Mouse (Mus musculus) embryonic facial prominence, embryonic 13.5 days (tissue): ENCODE results near the gene Usp35. TPM values are rescaled to one million over a fixed set of nuclear protein-coding genes. Genes with fewer than 3 reads are reported as not detected.

Source experiments
- ATAC-seq: fragments of 200-750 bp; cut with Nextera tagmentation; 2 replicates; pipeline ENCODE4 v1.8.0; 2017; ENCODE audit warnings: low read depth; ENCODE audit not compliant: insufficient number of reproducible peaks, insufficient read depth, low FRiP score, low TSS enrichment
- H3K27ac ChIP-seq: fragments of 300-500 bp; sonication (generic); 2 replicates; pipeline ENCODE4 v1.5.1; 2015; ENCODE audit warnings: moderate library complexity, mild to moderate bottlenecking, inconsistent platforms
- H3K27me3 ChIP-seq: fragments of 300-500 bp; sonication (generic); 2 replicates; pipeline ENCODE4 v1.6.1; 2015; ENCODE audit warnings: mild to moderate bottlenecking, inconsistent platforms
- H3K36me3 ChIP-seq: fragments of 300-500 bp; sonication (generic); 2 replicates; pipeline ENCODE4 v1.6.1; 2015; ENCODE audit warnings: mild to moderate bottlenecking, inconsistent platforms
- H3K4me1 ChIP-seq: fragments of 300-500 bp; sonication (generic); 2 replicates; pipeline ENCODE4 v1.6.1; 2015; ENCODE audit warnings: inconsistent platforms
- H3K4me2 ChIP-seq: fragments of 300-500 bp; sonication (generic); 2 replicates; pipeline ENCODE4 v1.6.1; 2015; ENCODE audit warnings: moderate library complexity, mild to moderate bottlenecking, inconsistent platforms
- H3K4me3 ChIP-seq: fragments of 300-500 bp; sonication (generic); 2 replicates; pipeline ENCODE4 v1.5.1; 2015; ENCODE audit warnings: mild to moderate bottlenecking, inconsistent platforms
- H3K9ac ChIP-seq: fragments of 300-500 bp; sonication (generic); 2 replicates; pipeline ENCODE4 v1.6.1; 2015; ENCODE audit warnings: mild to moderate bottlenecking, inconsistent platforms
- H3K9me3 ChIP-seq: fragments of 300-500 bp; sonication (generic); 2 replicates; pipeline ENCODE4 v1.6.1; 2016; ENCODE audit warnings: inconsistent platforms
- WGBS: fragments of 180-500 bp; shearing (Covaris S2); methylation state at CpG from one replicate; pipeline ENCODE4 v1.1.7; 2015; ENCODE audit warnings: mixed read lengths; 5-methylcytosine and 5-hydroxymethylcytosine counted together
- polyA plus RNA-seq: library from polyadenylated mRNA; unstranded; fragments of >200 nt; fragmentation: Nextera tagmentation; extraction: Ambion mirVana; gene quantifications from 2 replicates; pipeline ENCODE4 v1.2.1, GENCODE M21; 2015

Usp35 gene
- polyA plus RNA-seq, 1 experiment from 2014 or later, result 2.3 TPM

DNA sequence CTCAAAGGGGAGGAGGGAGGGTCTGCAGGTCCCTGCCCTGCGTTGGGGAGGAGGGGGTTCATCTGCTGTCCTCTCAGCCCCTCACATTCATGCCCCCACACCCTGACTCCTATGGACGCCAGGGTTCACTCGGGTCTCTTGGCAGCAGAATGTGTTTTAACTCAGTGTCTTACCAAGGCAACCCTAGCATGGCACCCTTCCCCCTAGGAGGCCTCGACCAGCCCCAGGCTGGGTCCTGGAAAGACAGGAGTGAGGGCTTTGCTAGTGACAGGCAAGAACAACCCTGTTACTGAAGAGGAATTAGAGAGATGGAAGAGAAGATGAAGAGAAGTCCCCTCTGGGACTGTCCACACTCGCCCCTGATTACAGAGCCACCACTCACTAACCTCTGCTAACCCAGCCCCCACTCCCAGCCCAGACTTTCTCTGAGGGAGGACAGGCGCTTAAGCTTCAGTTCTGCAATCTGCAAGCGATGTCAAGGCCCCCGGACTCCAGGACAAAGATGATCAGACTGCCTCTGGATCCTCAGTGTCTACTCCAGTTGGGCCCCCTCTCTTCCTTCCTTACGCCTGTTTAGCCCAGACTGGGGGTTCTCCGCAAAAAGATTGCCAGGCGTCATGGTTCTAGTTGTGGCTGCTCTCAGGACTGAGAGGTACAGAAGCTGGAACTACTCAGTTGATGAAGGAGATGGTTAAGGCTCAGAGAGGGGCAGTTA lies 732 bp downstream of the Usp35 start:
- Histone ChIP-seq H3K27ac (no peak overlapping the region), H3K9ac (peak overlapping the region; percentile 78), H3K4me1 (peaks cover 28% of the 10 kb centered on the region), H3K4me3 (peak overlapping the region; percentile 78), H3K4me2 (peak overlapping the region; percentile 82), H3K36me3 (no peaks in the 10 kb centered on the region), H3K27me3 (peaks cover 15% of the 10 kb centered on the region), H3K9me3 (no peaks in the 10 kb centered on the region)
- ATAC-seq, result no peak
- 58% methylated on average over 11 of the region's 11 CpGs for WGBS

- Histone ChIP-seq H3K9me3 (no peaks in the 10 kb centered on the region), H3K9ac (no peak overlapping the region), H3K27me3 (peaks cover 30% of the 10 kb centered on the region), H3K36me3 (no peaks in the 10 kb centered on the region; the same call in 1 of the 2 replicates), H3K4me2 (no peak overlapping the region), H3K4me1 (peaks cover 36% of the 10 kb centered on the region), H3K4me3 (no peak overlapping the region), H3K27ac (no peak overlapping the region)
- no peak for ATAC-seq
- 85% methylated on average over 3 of the region's 3 CpGs for WGBS
Observed at GRCm38 (mm10) chr7:97329676-97330075, 2.1 kb downstream of the Usp35 start.

- Histone ChIP-seq H3K4me2 (no peak overlapping the region), H3K9me3 (no peaks in the 10 kb centered on the region), H3K27ac (no peak overlapping the region), H3K4me3 (no peak overlapping the region), H3K27me3 (peaks cover 36% of the 10 kb centered on the region), H3K36me3 (no peaks in the 10 kb centered on the region; the same call in 1 of the 2 replicates), H3K4me1 (peaks cover 36% of the 10 kb centered on the region), H3K9ac (no peak overlapping the region)
- no peak for ATAC-seq
- WGBS, result 60% methylated on average over 13 of the region's 13 CpGs
Observed at GRCm38 (mm10) chr7:97328891-97329588, 2.8 kb downstream of the Usp35 start.

DNA sequence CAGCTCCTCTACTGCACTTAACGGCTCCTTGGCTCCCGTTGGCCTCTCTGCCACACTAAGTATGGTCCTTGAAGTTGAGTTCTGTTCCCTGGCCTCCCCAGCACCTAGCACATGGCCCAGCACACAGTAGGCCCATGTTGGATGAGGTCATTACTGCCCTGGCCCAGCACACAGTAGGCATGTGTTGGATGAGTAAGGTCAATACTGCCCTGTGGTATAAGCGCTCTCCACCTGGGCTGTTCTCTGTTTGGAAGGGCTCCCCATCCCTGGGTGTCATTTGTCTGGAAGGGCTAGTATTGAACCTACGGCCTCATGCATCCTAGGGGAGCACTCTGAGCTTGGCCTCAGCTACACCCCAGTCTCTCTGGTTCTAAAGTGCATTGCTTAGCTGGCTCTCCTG lies 4.4 kb downstream of the Usp35 start:
- no peak for ATAC-seq
- peaks cover under 1% of the 10 kb centered on the region; the same call in 1 of the 2 replicates for H3K36me3 ChIP-seq
- no peak overlapping the region for H3K9ac ChIP-seq
- peaks cover 29% of the 10 kb centered on the region for H3K4me1 ChIP-seq
- no peaks in the 10 kb centered on the region for H3K9me3 ChIP-seq
- 86% methylated on average over 4 of the region's 4 CpGs for WGBS
- peaks cover 43% of the 10 kb centered on the region for H3K27me3 ChIP-seq
- no peak overlapping the region for H3K4me3 ChIP-seq
- no peak overlapping the region for H3K4me2 ChIP-seq
- no peak overlapping the region for H3K27ac ChIP-seq

DNA sequence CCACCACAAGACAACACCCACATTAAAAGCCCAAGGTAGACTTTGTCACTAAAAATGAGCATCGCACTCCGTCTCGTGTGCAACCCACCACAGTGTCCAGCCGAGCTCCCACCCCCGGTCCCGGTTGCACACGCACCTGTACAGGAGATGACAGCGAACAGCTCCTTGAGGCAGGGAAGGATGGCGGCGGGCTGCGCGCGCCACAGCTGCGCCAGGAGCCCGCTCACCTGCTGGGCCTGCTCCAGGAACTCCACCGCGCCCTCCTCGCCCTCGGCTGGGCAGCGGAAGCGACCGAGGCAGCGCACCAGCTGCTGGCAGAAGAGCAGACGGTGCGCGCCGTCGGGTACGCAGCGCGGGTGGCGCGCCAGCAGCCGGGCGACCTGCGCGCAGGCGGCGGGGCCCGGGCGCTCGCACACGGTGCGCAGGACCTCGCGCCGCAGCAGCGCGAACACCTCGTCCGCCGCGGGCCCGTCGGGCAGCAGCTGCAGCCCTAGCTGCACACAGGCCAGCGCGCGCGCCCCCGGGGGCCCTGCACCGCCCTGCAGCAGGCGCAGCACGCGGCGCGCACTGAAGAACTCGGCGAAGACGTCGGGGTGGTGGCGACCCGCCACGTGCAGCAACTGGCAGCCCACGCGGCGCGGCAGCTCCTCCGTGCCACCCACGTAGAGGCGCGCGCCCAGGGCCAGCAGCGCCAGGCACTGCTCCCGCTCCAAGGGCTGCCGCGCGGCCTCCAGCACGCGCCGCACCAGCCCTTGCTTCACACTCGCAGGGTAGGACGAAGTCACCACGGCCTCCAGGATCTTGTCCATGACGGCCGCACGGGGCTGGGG lies 6.4 kb downstream of the Usp35 start:
- H3K9me3 ChIP-seq, result no peaks in the 10 kb centered on the region
- WGBS, result 16% methylated on average over 62 of the region's 96 CpGs
- no peak for ATAC-seq
- peak overlapping the region; percentile 66 for H3K4me2 ChIP-seq
- no peak overlapping the region for H3K27ac ChIP-seq
- peaks cover 17% of the 10 kb centered on the region for H3K4me1 ChIP-seq
- peak overlapping the region; percentile 41 for H3K4me3 ChIP-seq
- H3K27me3 ChIP-seq, result peaks cover 43% of the 10 kb centered on the region
- H3K9ac ChIP-seq, result peak overlapping the region; percentile 59
- H3K36me3 ChIP-seq, result peaks cover 14% of the 10 kb centered on the region; the same call in 1 of the 2 replicates

DNA sequence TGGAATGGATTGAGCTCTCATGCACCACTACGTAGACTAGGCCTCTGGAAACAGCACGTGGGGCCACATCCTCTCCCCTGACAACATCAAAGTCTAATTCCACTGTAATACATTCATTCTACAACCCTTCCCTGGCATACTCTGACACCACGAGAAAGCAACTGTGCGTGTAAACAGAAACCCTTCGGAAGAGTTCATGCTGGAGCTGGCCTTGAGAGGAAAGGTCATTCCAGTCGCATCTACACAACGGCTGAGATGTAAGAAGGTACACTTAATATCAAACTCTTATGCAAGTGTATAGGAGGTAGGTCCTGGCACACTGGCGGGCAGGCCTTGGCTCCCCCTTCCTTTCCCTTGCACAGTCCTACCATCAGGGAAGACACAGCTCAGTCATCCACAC lies 7.5 kb downstream of the Usp35 start:
- Histone ChIP-seq H3K36me3 (peaks cover 19% of the 10 kb centered on the region; the same call in 1 of the 2 replicates), H3K4me1 (peaks cover 14% of the 10 kb centered on the region), H3K4me3 (no peak overlapping the region), H3K9ac (no peak overlapping the region), H3K27ac (no peak overlapping the region), H3K4me2 (no peak overlapping the region), H3K27me3 (peaks cover 43% of the 10 kb centered on the region), H3K9me3 (no peaks in the 10 kb centered on the region)
- ATAC-seq, result no peak
- WGBS, result 89% methylated on average over 8 of the region's 8 CpGs

- H3K36me3 ChIP-seq, result peaks cover 57% of the 10 kb centered on the region
- no peaks in the 10 kb centered on the region for H3K4me1 ChIP-seq
- H3K9ac ChIP-seq, result no peak overlapping the region
- no peaks in the 10 kb centered on the region for H3K9me3 ChIP-seq
- no peaks in the 10 kb centered on the region for H3K27me3 ChIP-seq
- WGBS, result 84% methylated on average over 3 of the region's 3 CpGs
- no peak overlapping the region for H3K4me3 ChIP-seq
- no peak for ATAC-seq
- no peak overlapping the region for H3K4me2 ChIP-seq
- H3K27ac ChIP-seq, result no peak overlapping the region
Observed at GRCm38 (mm10) chr7:97317706-97318105, 14.1 kb downstream of the Usp35 start.

- 91% methylated on average over 6 of the region's 6 CpGs for WGBS
- H3K4me3 ChIP-seq, result no peak overlapping the region
- peaks cover 62% of the 10 kb centered on the region for H3K36me3 ChIP-seq
- ATAC-seq, result no peak
- no peak overlapping the region for H3K27ac ChIP-seq
- H3K27me3 ChIP-seq, result no peaks in the 10 kb centered on the region
- H3K9ac ChIP-seq, result no peak overlapping the region
- H3K4me1 ChIP-seq, result no peaks in the 10 kb centered on the region
- no peaks in the 10 kb centered on the region for H3K9me3 ChIP-seq
- H3K4me2 ChIP-seq, result no peak overlapping the region
Observed at GRCm38 (mm10) chr7:97315656-97316055, 16.2 kb downstream of the Usp35 start.

GRCm38 (mm10) chr7:97314646-97315045 lies 17.2 kb downstream of the Usp35 start:
- no peaks in the 10 kb centered on the region for H3K4me1 ChIP-seq
- no peak overlapping the region for H3K9ac ChIP-seq
- no peaks in the 10 kb centered on the region for H3K9me3 ChIP-seq
- ATAC-seq, result no peak
- H3K27me3 ChIP-seq, result no peaks in the 10 kb centered on the region
- 84% methylated on average over 5 of the region's 5 CpGs for WGBS
- H3K4me3 ChIP-seq, result no peak overlapping the region
- H3K4me2 ChIP-seq, result no peak overlapping the region
- H3K36me3 ChIP-seq, result peaks cover 70% of the 10 kb centered on the region
- H3K27ac ChIP-seq, result no peak overlapping the region

DNA sequence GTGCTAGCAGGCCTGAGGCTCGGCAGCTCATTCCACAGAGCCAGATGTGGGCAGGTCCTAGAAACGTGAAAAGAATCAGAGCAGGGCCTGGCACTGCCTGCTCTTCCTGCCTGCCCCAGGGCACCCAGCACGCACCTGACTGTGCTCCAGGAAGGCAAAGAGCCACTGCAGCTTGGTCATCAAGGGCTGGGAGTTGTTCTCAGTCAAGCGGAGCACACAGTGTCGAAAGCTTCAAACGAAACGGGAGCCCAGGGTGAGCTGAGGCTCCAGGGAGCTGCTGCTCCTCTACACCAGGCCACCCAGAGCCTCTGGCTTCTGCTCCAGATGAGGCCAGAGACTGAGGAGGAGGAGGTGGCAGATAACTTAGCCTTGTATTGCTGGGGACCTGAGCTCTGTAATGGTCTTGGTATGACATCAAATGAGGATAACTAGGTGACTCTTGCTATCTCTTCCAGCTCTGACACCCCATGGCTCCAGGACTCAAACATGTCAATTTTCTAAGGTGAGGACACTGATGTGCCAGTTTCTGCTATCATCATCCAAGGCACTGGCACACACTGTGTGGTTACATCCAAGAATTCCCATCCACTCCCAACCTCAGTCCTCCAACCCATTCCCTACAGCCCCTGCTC lies 18.3 kb downstream of the Usp35 start:
- 65% methylated on average over 7 of the region's 7 CpGs for WGBS
- Histone ChIP-seq H3K4me3 (no peak overlapping the region), H3K27me3 (no peaks in the 10 kb centered on the region), H3K27ac (no peak overlapping the region), H3K9me3 (no peaks in the 10 kb centered on the region), H3K9ac (no peak overlapping the region), H3K4me2 (no peak overlapping the region), H3K36me3 (peaks cover 70% of the 10 kb centered on the region), H3K4me1 (no peaks in the 10 kb centered on the region)
- no peak for ATAC-seq

DNA sequence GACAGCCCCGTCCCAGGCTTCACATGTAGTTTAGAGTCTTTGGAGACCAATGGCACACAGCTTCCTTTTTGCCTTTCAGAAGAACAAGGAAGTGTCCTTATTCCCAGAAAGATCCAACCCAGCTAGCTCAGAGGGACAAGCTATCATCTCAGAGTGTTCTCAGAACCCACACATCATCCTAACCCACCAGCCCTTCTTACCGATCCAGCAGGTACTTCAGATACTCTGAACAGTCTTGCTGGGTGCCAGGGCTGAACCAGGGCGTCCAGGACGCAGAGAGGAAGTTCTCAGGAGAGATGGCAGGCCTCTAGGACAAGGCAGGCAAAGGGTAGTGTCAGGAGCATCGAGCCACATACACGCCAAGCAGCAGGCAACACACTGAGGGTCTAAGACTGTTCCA lies 19.0 kb downstream of the Usp35 start:
- no peak overlapping the region for H3K9ac ChIP-seq
- no peaks in the 10 kb centered on the region for H3K4me1 ChIP-seq
- WGBS, result 82% methylated on average over 6 of the region's 6 CpGs
- no peak for ATAC-seq
- H3K4me3 ChIP-seq, result no peak overlapping the region
- no peaks in the 10 kb centered on the region for H3K9me3 ChIP-seq
- H3K27ac ChIP-seq, result no peak overlapping the region
- H3K4me2 ChIP-seq, result no peak overlapping the region
- peaks cover 76% of the 10 kb centered on the region for H3K36me3 ChIP-seq
- no peaks in the 10 kb centered on the region for H3K27me3 ChIP-seq
